Mouse (Mus musculus): ENCODE data around the gene Wfdc1.

Wfdc1 gene

GRCm38 (mm10) chr8:119736348-119736917 lies 70.3 kb downstream of the Wfdc1 start:
- DNase-seq (ENCODE audit: low spot score in 2 of 2), result no peak

- no peak for DNase-seq (ENCODE audit: low spot score in 2 of 2)
Measured at GRCm38 (mm10) chr8:119737093-119737900, 71.1 kb downstream of the Wfdc1 start.

Data from spleen, postnatal 14 days (tissue).